In the genomic region with DNA sequence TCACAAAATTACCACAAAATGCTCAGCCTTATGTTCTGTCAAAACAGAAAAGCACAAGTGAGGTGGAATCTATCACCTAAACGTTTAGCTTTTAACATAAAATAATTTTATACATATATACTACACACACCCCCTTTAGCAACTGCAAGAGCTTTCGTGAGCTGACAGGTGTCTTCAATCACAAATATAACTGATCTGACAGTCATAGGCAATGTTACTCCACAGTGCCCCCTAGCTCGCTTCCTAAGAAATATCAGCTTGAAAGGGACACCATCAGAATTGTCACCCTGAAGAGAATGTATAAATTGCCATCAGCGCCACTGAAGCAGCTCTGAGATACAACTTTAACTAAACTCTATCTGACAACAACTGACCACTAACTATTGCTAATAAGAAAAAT, we compare ENCODE assay signal across 9 mouse cellular contexts. TPM values are rescaled to one million over a fixed set of nuclear protein-coding genes. Genes with fewer than 3 reads are reported as not detected.
A peak's percentile ranks its signal among the peaks of the same experiment; 100 is the strongest.
DNase-seq lines count a peak whose midpoint lies in the region; ATAC-seq lines count a peak whose summit lies in the region.
"Had no signal": no experiment of that assay in that cellular context is flagged by ENCODE, and none has a peak within 500 bp of the region (broad histone marks: within the 10 kb centered on the region; RNA-seq: fewer than 3 reads in every experiment).

No protein-coding gene starts in this region.

- peak; percentile 18 for DNase-seq in kidney, adult 11 months
- peak; percentile 51 to 72 for DNase-seq in adrenal gland, postnatal 36 days
- DNase-seq in embryonic facial prominence, embryonic 14.5 days (ENCODE audit: low spot score), result peak; percentile 80
- peak; percentile 73 to 77 for DNase-seq in heart, postnatal 14 days
- DNase-seq in left cerebral cortex, postnatal 25 days (ENCODE audit: low spot score in 2 of 2), result peak; percentile 45 to 57
- peak; percentile 84 for DNase-seq in midbrain, embryonic 14.5 days
- DNase-seq in spleen, postnatal 36 days (ENCODE audit: low spot score in 2 of 2), result peak; percentile 68 to 77

- H3K27ac ChIP-seq in kidney, embryonic 14.5 days (ENCODE audit: low read depth, low read length), result no peak overlapping the region
- no peak overlapping the region for H3K27ac ChIP-seq in embryonic facial prominence, embryonic 14.5 days (replicated peaks; ENCODE audit: low read depth, low read length)
- no peak overlapping the region for H3K27ac ChIP-seq in midbrain, embryonic 14.5 days (replicated peaks; ENCODE audit: low read depth, low read length)
- H3K27ac ChIP-seq: stomach, embryonic 15.5 days had no signal

- 6% methylated on average over 4 of the region's 4 CpGs for WGBS in kidney, embryonic 14.5 days
- WGBS in embryonic facial prominence, embryonic 14.5 days, result 2% methylated on average over 4 of the region's 4 CpGs
- WGBS in midbrain, embryonic 14.5 days, result 2% methylated on average over 4 of the region's 4 CpGs

- H3K4me2 ChIP-seq in kidney, embryonic 14.5 days (replicated peaks; ENCODE audit: low read depth, low read length), result no peak overlapping the region
- peak overlapping the region; percentile 89; the same call in 1 of the 2 replicates for H3K4me2 ChIP-seq in embryonic facial prominence, embryonic 14.5 days (ENCODE audit: low read depth, low read length)
- H3K4me2 ChIP-seq in midbrain, embryonic 14.5 days (ENCODE audit: low read length), result peak overlapping the region; percentile 25

- 0 out of 2 replicates have a peak, but pooled peaks cover 4% of the 10 kb centered on the region for H3K27me3 ChIP-seq in kidney, embryonic 14.5 days (ENCODE audit: control insufficient read depth, insufficient read depth, low read length)
- no peaks in the 10 kb centered on the region for H3K27me3 ChIP-seq in embryonic facial prominence, embryonic 14.5 days (replicated peaks; ENCODE audit: control insufficient read depth, insufficient read depth, low read length)
- H3K27me3 ChIP-seq in midbrain, embryonic 14.5 days (ENCODE audit: control insufficient read depth, insufficient read depth, low read length), result 0 out of 2 replicates have a peak, but pooled peaks cover 2% of the 10 kb centered on the region
- H3K27me3 ChIP-seq: stomach, embryonic 15.5 days had no signal

- no peaks in the 10 kb centered on the region for H3K36me3 ChIP-seq in kidney, embryonic 14.5 days (ENCODE audit: control insufficient read depth, insufficient read depth, low read length)
- H3K36me3 ChIP-seq in embryonic facial prominence, embryonic 14.5 days (ENCODE audit: control insufficient read depth, insufficient read depth, low read length), result no peaks in the 10 kb centered on the region
- H3K36me3 ChIP-seq in midbrain, embryonic 14.5 days (ENCODE audit: control insufficient read depth, insufficient read depth, low read length), result no peaks in the 10 kb centered on the region
- H3K36me3 ChIP-seq: stomach, embryonic 15.5 days had no signal

- no peak overlapping the region for H3K9ac ChIP-seq in kidney, embryonic 14.5 days (ENCODE audit: low read depth, low read length)
- no peak overlapping the region for H3K9ac ChIP-seq in embryonic facial prominence, embryonic 14.5 days (ENCODE audit: low read depth, low read length)
- no peak overlapping the region for H3K9ac ChIP-seq in midbrain, embryonic 14.5 days (replicated peaks; ENCODE audit: low read length)
- H3K9ac ChIP-seq: stomach, embryonic 15.5 days had no signal

- intact Hi-C loops in heart, postnatal 14 days (cut with DNase I), result no loop called here
- intact Hi-C loops in left cerebral cortex, postnatal 25 days (cut with DNase I), result loop anchor here (5.0 kb wide), 2 partner anchors 115 to 205 kb away; no protein-coding TSS in a partner anchor

- H3K4me1 ChIP-seq in kidney, embryonic 14.5 days (ENCODE audit: control insufficient read depth, insufficient read depth, low read length), result peaks cover 9% of the 10 kb centered on the region
- peaks cover 13% of the 10 kb centered on the region for H3K4me1 ChIP-seq in embryonic facial prominence, embryonic 14.5 days (ENCODE audit: control insufficient read depth, insufficient read depth, low read length)
- no peaks in the 10 kb centered on the region; the same call in 1 of the 2 replicates for H3K4me1 ChIP-seq in midbrain, embryonic 14.5 days (ENCODE audit: control insufficient read depth, insufficient read depth, low read length)

- no peak for ATAC-seq in kidney, embryonic 14.5 days (ENCODE audit: low FRiP score, low TSS enrichment)
- no peak for ATAC-seq in embryonic facial prominence, embryonic 14.5 days (ENCODE audit: low read depth)
- ATAC-seq in midbrain, embryonic 14.5 days (ENCODE audit: low FRiP score, low TSS enrichment), result no peak

- H3K9me3 ChIP-seq in kidney, embryonic 14.5 days (ENCODE audit: control insufficient read depth, low read length), result no peaks in the 10 kb centered on the region
- H3K9me3 ChIP-seq in embryonic facial prominence, embryonic 14.5 days (ENCODE audit: control insufficient read depth, low read length), result no peaks in the 10 kb centered on the region
- no peaks in the 10 kb centered on the region for H3K9me3 ChIP-seq in midbrain, embryonic 14.5 days (ENCODE audit: control insufficient read depth, low read length)
- H3K9me3 ChIP-seq: stomach, embryonic 15.5 days had no signal

- no peak overlapping the region for H3K4me3 ChIP-seq in kidney, embryonic 14.5 days (ENCODE audit: low read length)
- no peak overlapping the region for H3K4me3 ChIP-seq in embryonic facial prominence, embryonic 14.5 days (ENCODE audit: low read depth, low read length)
- no peak overlapping the region for H3K4me3 ChIP-seq in midbrain, embryonic 14.5 days (replicated peaks; ENCODE audit: low read depth, low read length)

RNA-seq across cellular contexts. Expression of a gene that starts 2.0 kb away (rescaled TPM):
- 11.4 and 17.9 TPM in 2 replicates for polyA plus RNA-seq in kidney, embryonic 14.5 days (2014; fragmentation: Nextera tagmentation; extraction: Ambion mirVana)
- 100 to 1,000 TPM in 1 of 2 experiments, 10 to 100 TPM in 1; 96.2 to 114 TPM for total RNA-seq in adrenal gland, postnatal 36 days (2021)
- polyA plus RNA-seq in embryonic facial prominence, embryonic 14.5 days (2014; fragmentation: Nextera tagmentation; extraction: Ambion mirVana), result 13.8 and 15.8 TPM in 2 replicates
- 10 to 100 TPM; 25.5 to 29.9 TPM for total RNA-seq in heart, postnatal 14 days (2021)
- total RNA-seq in left cerebral cortex, postnatal 25 days (2021), result 10 to 100 TPM; 51.5 to 56.2 TPM
- 13.8 and 17.0 TPM in 2 replicates for polyA plus RNA-seq in midbrain, embryonic 14.5 days (2014; fragmentation: Nextera tagmentation; extraction: Ambion mirVana)

RNA-seq across cellular contexts. Expression of a gene that starts 53.9 kb away (rescaled TPM):
- polyA plus RNA-seq in kidney, embryonic 14.5 days (2014; fragmentation: Nextera tagmentation; extraction: Ambion mirVana), result not detected in 2 replicates
- not detected for total RNA-seq in adrenal gland, postnatal 36 days (2021)
- 0.31 and 0.39 TPM in 2 replicates for polyA plus RNA-seq in embryonic facial prominence, embryonic 14.5 days (2014; fragmentation: Nextera tagmentation; extraction: Ambion mirVana)
- not detected for total RNA-seq in heart, postnatal 14 days (2021)
- total RNA-seq in left cerebral cortex, postnatal 25 days (2021), result not detected
- not detected in 2 replicates for polyA plus RNA-seq in midbrain, embryonic 14.5 days (2014; fragmentation: Nextera tagmentation; extraction: Ambion mirVana)
- polyA plus RNA-seq: stomach, embryonic 15.5 days had no signal

Comparison
In these comparisons a context has a peak if more than half of its experiments do, and no peak if none do; other contexts are left out.
1. DNase-seq: peak in every context shown above with its lines; median percentile 84 in midbrain, embryonic 14.5 days; 80 in embryonic facial prominence, embryonic 14.5 days; 75 in heart, postnatal 14 days; 72 in spleen, postnatal 36 days; 62 in adrenal gland, postnatal 36 days; 51 in left cerebral cortex, postnatal 25 days; 18 in kidney, adult 11 months.